Mouse (Mus musculus) splenic B cell, adult 2 months (primary cell): ENCODE data around the gene Psd.

Experiments used
- DNase-seq: peaks from one replicate; pipeline ENCODE4 v3.0.0-alpha.2; 2011; ENCODE audit warnings: low read depth, low spot score
- H3K27me3 ChIP-seq: 2 replicates; pipeline ENCODE4 v1.6.1; 2012; ENCODE audit warnings: mild to moderate bottlenecking, low read length, moderate library complexity, mixed read lengths; ENCODE audit not compliant: control insufficient read depth, poor library complexity, insufficient read depth, severe bottlenecking
- H3K36me3 ChIP-seq: 2 replicates; pipeline ENCODE4 v1.6.1; 2012; ENCODE audit warnings: mild to moderate bottlenecking, low read length, moderate library complexity, mixed read lengths; ENCODE audit not compliant: control insufficient read depth, poor library complexity, insufficient read depth, severe bottlenecking

Gene Psd

GRCm38 (mm10) chr19:46318031-46318471 is 8.9 kb downstream of the Psd start:
- Histone ChIP-seq H3K27me3 (no peaks in the 10 kb centered on the region), H3K36me3 (no peaks in the 10 kb centered on the region)
- peak; percentile 18 for DNase-seq

GRCm38 (mm10) chr19:46317546-46317885 is 9.4 kb downstream of the Psd start:
- Histone ChIP-seq H3K27me3 (no peaks in the 10 kb centered on the region), H3K36me3 (peaks cover 3% of the 10 kb centered on the region)
- DNase-seq = no peak

- Histone ChIP-seq H3K36me3 (peaks cover 5% of the 10 kb centered on the region), H3K27me3 (no peaks in the 10 kb centered on the region)
- peak; percentile 39 for DNase-seq
These were observed 10.0 kb downstream of the Psd start for GRCm38 (mm10) chr19:46316846-46317545.

- Histone ChIP-seq H3K27me3 (no peaks in the 10 kb centered on the region), H3K36me3 (peaks cover 14% of the 10 kb centered on the region)
- no peak for DNase-seq
These were observed 11.0 kb downstream of the Psd start for GRCm38 (mm10) chr19:46315752-46316610.

GRCm38 (mm10) chr19:46314872-46315742 is 11.8 kb downstream of the Psd start:
- Histone ChIP-seq H3K36me3 (peaks cover 22% of the 10 kb centered on the region), H3K27me3 (no peaks in the 10 kb centered on the region)
- no peak for DNase-seq

GRCm38 (mm10) chr19:46314151-46314601 is 12.8 kb downstream of the Psd start:
- DNase-seq = no peak
- Histone ChIP-seq H3K27me3 (no peaks in the 10 kb centered on the region), H3K36me3 (peaks cover 29% of the 10 kb centered on the region)

- DNase-seq = no peak
- H3K36me3 ChIP-seq = peaks cover 31% of the 10 kb centered on the region
These were observed 13.4 kb downstream of the Psd start for GRCm38 (mm10) chr19:46313591-46313990.

GRCm38 (mm10) chr19:46313116-46313515 is 13.8 kb downstream of the Psd start:
- DNase-seq = no peak
- Histone ChIP-seq H3K36me3 (peaks cover 35% of the 10 kb centered on the region), H3K27me3 (no peaks in the 10 kb centered on the region)

More at GRCm38 (mm10) chr19:46313591-46313990, 13.4 kb downstream of the Psd start:
- H3K27me3 ChIP-seq = no peaks in the 10 kb centered on the region

- Histone ChIP-seq H3K27me3 (no peaks in the 10 kb centered on the region), H3K36me3 (peaks cover 41% of the 10 kb centered on the region)
- DNase-seq = no peak
These were observed 14.4 kb downstream of the Psd start for GRCm38 (mm10) chr19:46312566-46312965.

GRCm38 (mm10) chr19:46311341-46311740 is 15.6 kb downstream of the Psd start:
- Histone ChIP-seq H3K27me3 (no peaks in the 10 kb centered on the region), H3K36me3 (peaks cover 47% of the 10 kb centered on the region)
- DNase-seq = no peak

- DNase-seq = no peak
- Histone ChIP-seq H3K36me3 (peaks cover 47% of the 10 kb centered on the region), H3K27me3 (no peaks in the 10 kb centered on the region)
These were observed 16.6 kb downstream of the Psd start for GRCm38 (mm10) chr19:46310312-46310865.

- DNase-seq = no peak
- Histone ChIP-seq H3K27me3 (no peaks in the 10 kb centered on the region), H3K36me3 (peaks cover 47% of the 10 kb centered on the region)
These were observed 17.2 kb downstream of the Psd start for GRCm38 (mm10) chr19:46309651-46310305.

- Histone ChIP-seq H3K36me3 (peaks cover 47% of the 10 kb centered on the region), H3K27me3 (no peaks in the 10 kb centered on the region)
- peak; percentile 94 for DNase-seq
These were observed 18.1 kb downstream of the Psd start for GRCm38 (mm10) chr19:46308706-46309435.
